Mouse (Mus musculus): Measurements from ENCODE around the gene Tas2r122.

DNA sequence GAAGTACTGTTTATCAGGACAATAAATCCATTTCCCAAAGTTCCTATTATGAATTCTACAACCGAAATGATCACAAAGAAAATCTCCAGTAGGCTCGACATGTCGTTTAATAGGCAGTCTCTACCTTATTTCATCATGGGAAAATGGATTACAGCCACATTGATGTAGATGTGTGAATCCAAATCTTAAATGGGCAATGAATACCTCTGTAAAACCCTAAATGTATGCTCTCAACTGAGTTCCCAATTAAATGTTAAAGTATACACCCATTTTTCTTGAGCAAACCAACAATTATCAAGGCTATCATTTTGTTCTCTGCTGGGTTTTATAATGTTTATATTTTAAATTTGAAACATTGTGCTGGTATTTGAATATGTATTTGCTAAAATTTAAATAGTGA, at the start of gene Tas2r122:
- no peak for TF ChIP-seq CTCF (IDR thresholded peaks at IDR 0.05)
- TF ChIP-seq EP300 (IDR thresholded peaks at IDR 0.05), result no peak
